Mouse (Mus musculus) forebrain, embryonic 11.5 days (tissue): Measurements from ENCODE around the gene Olfr547. TPM values are rescaled to one million over a fixed set of nuclear protein-coding genes. Genes with fewer than 3 reads are reported as not detected.

Experiments
- ATAC-seq: fragments of 200-750 bp; cut with Nextera tagmentation; replicated peaks from 2 replicates; pipeline ENCODE4 v1.8.0; 2017; ENCODE audit warnings: moderate TSS enrichment; ENCODE audit not compliant: low FRiP score
- DNase-seq: peaks from one replicate; pipeline ENCODE4 v3.0.0-alpha.2; 2017; ENCODE audit warnings: low spot score
- H3K27ac ChIP-seq: fragments of 300-500 bp; sonication (generic); 2 replicates; pipeline ENCODE4 v1.5.1; 2014; ENCODE audit warnings: low read depth, low read length
- H3K27me3 ChIP-seq: fragments of 300-500 bp; sonication (generic); 2 replicates; pipeline ENCODE4 v1.6.1; 2014; ENCODE audit warnings: mild to moderate bottlenecking, low read length, mixed read lengths; ENCODE audit not compliant: control insufficient read depth, insufficient read depth
- H3K36me3 ChIP-seq: fragments of 300-500 bp; sonication (generic); 2 replicates; pipeline ENCODE4 v1.6.1; 2014; ENCODE audit warnings: mild to moderate bottlenecking, low read length, moderate library complexity, mixed read lengths; ENCODE audit not compliant: control insufficient read depth, insufficient read depth
- H3K4me1 ChIP-seq: fragments of 300-500 bp; sonication (generic); replicated peaks from 2 replicates; pipeline ENCODE4 v1.6.1; 2014; ENCODE audit warnings: low read length, mixed read lengths; ENCODE audit not compliant: control insufficient read depth, insufficient read depth
- H3K4me2 ChIP-seq: fragments of 300-500 bp; sonication (generic); 2 replicates; pipeline ENCODE4 v1.6.1; 2014; ENCODE audit warnings: low read depth, mild to moderate bottlenecking, low read length, moderate library complexity, mixed read lengths; ENCODE audit not compliant: severe bottlenecking
- H3K4me3 ChIP-seq: fragments of 300-500 bp; sonication (generic); 2 replicates; pipeline ENCODE4 v1.5.1; 2014; ENCODE audit warnings: low read depth, low read length
- H3K9ac ChIP-seq: fragments of 300-500 bp; sonication (generic); 2 replicates; pipeline ENCODE4 v1.6.1; 2014; ENCODE audit warnings: low read length
- H3K9me3 ChIP-seq: fragments of 300-500 bp; sonication (generic); 2 replicates; pipeline ENCODE4 v1.6.1; 2016; ENCODE audit warnings: low read length, mixed read lengths; ENCODE audit not compliant: control insufficient read depth
- WGBS: fragments of 180-500 bp; shearing (Covaris S2); extraction: QIAGEN DNeasy Blood & Tissue Kit; methylation state at CpG from one replicate; pipeline ENCODE4 v1.1.7; 2014; 5-methylcytosine and 5-hydroxymethylcytosine counted together
- polyA plus RNA-seq: library from polyadenylated mRNA; unstranded; fragments of >200 nt; fragmentation: Nextera tagmentation; extraction: Ambion mirVana; gene quantifications from 2 replicates; pipeline ENCODE4 v1.2.1, GENCODE M21; 2014

Gene Olfr547
- polyA plus RNA-seq, 1 experiment from 2014 or later: not detected

DNA sequence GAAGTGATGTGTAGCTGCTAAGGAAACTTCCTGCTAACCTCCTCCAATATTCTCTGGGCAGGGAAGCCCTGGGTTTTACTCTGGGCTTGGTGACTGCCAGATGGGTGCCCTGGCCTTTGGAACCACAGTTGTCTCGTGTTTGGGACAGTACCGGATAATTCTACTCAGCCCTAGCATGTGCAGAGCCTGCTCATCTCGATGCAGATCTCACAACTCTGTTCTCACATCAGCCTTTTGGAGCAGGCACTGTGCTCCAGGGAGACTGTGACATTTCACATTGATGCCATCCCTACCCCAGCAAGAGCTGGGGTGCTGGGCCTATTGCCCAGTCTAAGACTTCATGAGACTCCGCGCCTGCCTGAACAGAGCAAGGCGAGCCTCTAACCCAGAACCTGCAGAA, 25.9 kb upstream of the Olfr547 start:
- H3K9me3 ChIP-seq: no peaks in the 10 kb centered on the region
- peaks cover under 1% of the 10 kb centered on the region; the same call in 1 of the 2 replicates for H3K27me3 ChIP-seq
- DNase-seq (no peak), ATAC-seq (no peak)
- H3K4me1 ChIP-seq: no peaks in the 10 kb centered on the region
- WGBS: 92% methylated on average over 6 of the region's 6 CpGs
- no peak overlapping the region for H3K9ac ChIP-seq
- H3K4me2 ChIP-seq: no peak overlapping the region
- no peak overlapping the region for H3K27ac ChIP-seq
- no peaks in the 10 kb centered on the region for H3K36me3 ChIP-seq
- H3K4me3 ChIP-seq: no peak overlapping the region

DNA sequence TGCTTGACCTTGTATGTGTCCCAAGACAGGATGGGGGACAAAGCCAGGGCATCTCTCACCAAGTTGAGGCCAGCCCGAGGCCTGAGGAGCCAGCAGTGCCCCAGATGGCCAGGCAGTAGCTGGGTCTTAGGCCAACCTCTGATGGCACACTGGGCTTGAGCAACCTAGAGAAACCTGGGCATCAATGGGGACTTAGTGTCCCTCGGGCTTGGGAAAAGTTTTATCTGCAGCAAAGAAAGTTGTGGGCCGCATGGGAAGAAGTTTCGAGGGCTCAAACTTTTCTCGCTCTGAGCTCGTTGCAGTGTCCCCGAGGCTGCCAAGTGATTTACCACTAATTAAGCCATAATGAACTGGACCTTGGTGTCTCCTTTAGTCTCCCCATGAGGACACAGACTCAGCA, 24.8 kb upstream of the Olfr547 start:
- ATAC-seq: no peak
- Histone ChIP-seq H3K4me2 (no peak overlapping the region), H3K4me3 (no peak overlapping the region), H3K27me3 (peaks cover 4% of the 10 kb centered on the region; the same call in 1 of the 2 replicates), H3K27ac (no peak overlapping the region), H3K4me1 (no peaks in the 10 kb centered on the region), H3K9me3 (no peaks in the 10 kb centered on the region), H3K9ac (no peak overlapping the region), H3K36me3 (no peaks in the 10 kb centered on the region)
- DNase-seq: no peak
- WGBS: 69% methylated on average over 7 of the region's 7 CpGs

DNA sequence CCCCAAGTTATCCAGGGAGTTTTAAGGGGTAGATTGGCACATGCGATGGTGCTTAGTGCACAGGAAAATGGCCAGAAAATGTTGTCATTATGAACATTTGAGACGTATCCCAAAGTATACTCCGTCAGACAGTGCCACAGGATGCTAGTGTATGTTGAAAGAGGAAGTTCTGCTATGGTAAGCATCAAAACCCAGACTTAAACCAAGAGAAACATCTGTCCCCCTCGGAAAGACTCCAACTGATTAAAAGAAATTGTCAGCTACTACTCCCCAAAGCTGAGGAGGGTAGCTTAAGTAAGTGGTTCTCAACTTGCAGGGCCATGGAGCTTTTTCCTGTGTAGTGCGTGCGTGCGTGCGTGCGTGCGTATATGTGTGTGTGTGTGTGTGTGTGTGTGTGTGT, 22.6 kb upstream of the Olfr547 start:
- 91% methylated on average over 10 of the region's 10 CpGs for WGBS
- no peak overlapping the region for H3K4me3 ChIP-seq
- H3K4me2 ChIP-seq: no peak overlapping the region
- H3K4me1 ChIP-seq: no peaks in the 10 kb centered on the region
- no peak overlapping the region for H3K27ac ChIP-seq
- no peak for ATAC-seq
- no peaks in the 10 kb centered on the region for H3K36me3 ChIP-seq
- H3K9me3 ChIP-seq: no peaks in the 10 kb centered on the region
- no peak overlapping the region for H3K9ac ChIP-seq
- DNase-seq: no peak
- peaks cover 4% of the 10 kb centered on the region; the same call in 1 of the 2 replicates for H3K27me3 ChIP-seq

DNA sequence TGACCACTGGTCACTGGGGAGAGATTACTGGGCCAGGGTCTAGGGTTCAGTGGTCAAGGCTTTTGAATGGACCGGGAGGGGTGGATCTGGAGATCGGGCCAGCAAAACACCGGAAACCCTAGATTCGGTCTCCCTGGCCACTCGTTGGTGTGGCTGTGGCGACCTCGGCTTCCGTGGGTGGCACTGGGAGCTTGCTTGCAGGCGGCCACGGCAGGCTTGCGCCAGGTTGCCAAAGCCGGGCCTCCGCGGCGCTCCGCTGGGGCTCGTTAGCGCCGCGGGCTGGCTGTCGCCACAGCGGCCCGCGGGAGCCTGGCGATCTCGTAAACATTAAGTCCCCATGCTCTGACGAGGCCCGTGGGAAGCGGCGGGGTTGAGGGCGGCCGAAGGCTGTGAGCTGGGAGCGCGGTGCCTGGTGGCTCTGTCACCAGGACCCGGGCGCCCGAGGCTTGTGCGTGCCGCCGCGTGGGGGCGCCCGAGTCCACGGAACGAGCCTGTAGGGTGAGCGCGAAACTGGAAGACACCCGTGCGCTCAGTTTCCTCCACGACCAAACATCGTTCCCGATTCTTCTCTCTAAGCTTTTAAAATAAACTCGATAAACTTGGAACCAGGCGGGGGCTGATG, 21.6 kb upstream of the Olfr547 start:
- peak overlapping the region; percentile 69 for H3K9ac ChIP-seq
- H3K4me2 ChIP-seq: peak overlapping the region; percentile 87
- no peaks in the 10 kb centered on the region for H3K36me3 ChIP-seq
- DNase-seq (peak; percentile 93), ATAC-seq (peak; percentile 96)
- under 1% methylated on average over 54 of the region's 54 CpGs for WGBS
- peaks cover 4% of the 10 kb centered on the region; the same call in 1 of the 2 replicates for H3K27me3 ChIP-seq
- no peaks in the 10 kb centered on the region for H3K4me1 ChIP-seq
- peak overlapping the region; percentile 46 for H3K4me3 ChIP-seq
- H3K27ac ChIP-seq: no peak overlapping the region
- H3K9me3 ChIP-seq: no peaks in the 10 kb centered on the region

DNA sequence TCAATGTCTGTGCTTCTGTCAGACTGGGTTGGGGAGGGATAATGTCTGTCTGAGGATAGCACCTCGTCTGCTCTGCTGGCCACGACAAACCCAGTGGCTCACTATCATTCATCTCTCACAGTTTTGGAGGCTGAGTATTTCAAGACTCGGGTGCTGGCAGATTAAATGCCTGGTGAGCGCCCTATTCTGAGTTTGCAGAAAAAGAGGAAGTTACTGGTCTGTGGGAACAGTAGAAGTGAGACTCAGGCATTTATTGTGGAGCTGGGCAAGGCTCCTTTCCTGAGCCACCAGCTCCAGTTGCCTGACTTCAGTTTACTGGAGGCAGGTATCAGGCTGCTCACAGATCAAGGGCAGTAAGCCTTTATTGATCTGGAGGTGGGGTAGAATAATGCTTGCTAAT, 20.4 kb upstream of the Olfr547 start:
- DNase-seq (no peak), ATAC-seq (no peak)
- Histone ChIP-seq H3K9ac (no peak overlapping the region), H3K4me1 (no peaks in the 10 kb centered on the region), H3K27me3 (peaks cover 4% of the 10 kb centered on the region; the same call in 1 of the 2 replicates), H3K9me3 (no peaks in the 10 kb centered on the region), H3K4me2 (no peak overlapping the region), H3K36me3 (no peaks in the 10 kb centered on the region), H3K27ac (no peak overlapping the region), H3K4me3 (no peak overlapping the region)
- 81% methylated on average over 4 of the region's 4 CpGs for WGBS

DNA sequence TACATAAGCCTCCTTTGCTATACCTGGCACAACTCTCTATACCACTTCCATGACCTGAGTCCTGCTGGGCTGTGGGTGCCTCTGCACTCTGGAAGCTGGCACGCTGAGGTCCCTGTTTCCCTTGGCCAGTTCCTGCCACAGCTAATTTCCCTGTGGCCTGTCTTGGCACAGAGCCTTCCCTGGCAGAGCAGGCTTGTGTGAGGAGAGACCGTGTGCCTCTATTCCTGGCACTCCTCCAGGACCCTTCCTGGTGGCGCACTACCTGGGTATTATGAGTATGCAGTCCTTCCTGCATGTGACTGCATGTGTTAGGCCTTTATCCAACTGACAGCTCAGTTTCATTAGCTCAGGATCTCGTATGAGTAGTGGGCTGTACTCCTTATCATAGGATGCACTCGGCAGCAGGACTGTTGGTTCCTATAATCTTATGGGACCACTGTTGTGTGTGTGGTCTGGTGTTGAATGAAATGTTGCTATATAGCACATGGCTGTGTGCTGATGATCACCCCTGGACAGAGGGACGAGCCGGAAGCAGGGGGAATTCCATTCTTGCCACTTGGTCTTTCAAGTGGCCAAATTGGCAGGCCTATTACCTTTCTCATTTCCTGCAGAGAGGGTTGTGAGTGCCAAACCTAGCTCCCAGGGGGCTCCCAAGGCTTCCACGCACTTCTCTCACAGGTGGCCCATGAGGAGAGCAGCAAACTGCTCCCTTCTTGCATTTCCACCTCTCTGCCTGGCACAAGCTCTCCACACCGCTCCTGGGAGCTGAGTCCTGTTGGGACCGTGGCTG, 18.1 kb upstream of the Olfr547 start:
- Histone ChIP-seq H3K9me3 (no peaks in the 10 kb centered on the region), H3K36me3 (no peaks in the 10 kb centered on the region), H3K4me1 (no peaks in the 10 kb centered on the region), H3K9ac (no peak overlapping the region), H3K4me3 (no peak overlapping the region), H3K27me3 (peaks cover 4% of the 10 kb centered on the region; the same call in 1 of the 2 replicates), H3K4me2 (no peak overlapping the region), H3K27ac (no peak overlapping the region)
- WGBS: 89% methylated on average over 10 of the region's 10 CpGs
- DNase-seq (no peak), ATAC-seq (no peak)

DNA sequence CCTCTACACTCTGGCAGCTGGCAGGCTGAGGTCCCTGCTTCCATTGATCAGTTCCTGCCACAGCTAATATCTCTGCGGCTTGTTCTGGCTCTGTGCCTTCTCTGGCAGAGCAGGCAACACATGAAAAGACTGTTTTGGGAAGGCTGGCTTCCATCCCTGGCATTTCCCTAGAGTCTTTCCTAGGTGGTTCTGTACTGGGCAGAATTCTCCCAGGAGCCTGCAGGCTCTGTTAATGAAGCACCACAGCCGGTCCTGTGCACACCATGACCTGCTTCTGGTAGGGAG, 17.6 kb upstream of the Olfr547 start:
- DNase-seq: no peak
- ATAC-seq: no peak
- peaks cover 4% of the 10 kb centered on the region; the same call in 1 of the 2 replicates for H3K27me3 ChIP-seq
- no peak overlapping the region for H3K4me3 ChIP-seq
- H3K9ac ChIP-seq: no peak overlapping the region
- no peaks in the 10 kb centered on the region for H3K4me1 ChIP-seq
- no peaks in the 10 kb centered on the region for H3K9me3 ChIP-seq
- no peak overlapping the region for H3K4me2 ChIP-seq
- no peaks in the 10 kb centered on the region for H3K36me3 ChIP-seq
- no peak overlapping the region for H3K27ac ChIP-seq
- 90% methylated on average over 2 of the region's 2 CpGs for WGBS

DNA sequence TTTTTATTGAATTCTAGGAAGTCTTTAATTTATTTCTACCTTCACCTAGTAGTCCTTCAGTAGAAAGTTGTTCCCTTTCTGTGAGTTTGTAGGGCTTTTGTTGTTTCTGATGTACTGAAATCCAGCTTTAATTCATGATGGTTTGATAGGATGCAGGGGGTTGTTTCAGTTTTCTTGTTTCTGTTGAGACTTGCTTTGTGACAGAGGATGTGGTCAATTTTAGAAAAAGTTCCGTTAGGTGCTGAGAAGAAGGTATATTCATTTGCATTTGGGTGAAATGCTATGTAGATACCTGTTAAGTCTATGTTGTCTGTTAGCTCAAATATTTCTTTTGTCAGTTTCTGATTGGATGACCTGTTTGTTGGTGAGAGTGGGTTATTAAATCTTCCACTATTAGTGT, 5.5 kb upstream of the Olfr547 start:
- ATAC-seq: no peak

DNA sequence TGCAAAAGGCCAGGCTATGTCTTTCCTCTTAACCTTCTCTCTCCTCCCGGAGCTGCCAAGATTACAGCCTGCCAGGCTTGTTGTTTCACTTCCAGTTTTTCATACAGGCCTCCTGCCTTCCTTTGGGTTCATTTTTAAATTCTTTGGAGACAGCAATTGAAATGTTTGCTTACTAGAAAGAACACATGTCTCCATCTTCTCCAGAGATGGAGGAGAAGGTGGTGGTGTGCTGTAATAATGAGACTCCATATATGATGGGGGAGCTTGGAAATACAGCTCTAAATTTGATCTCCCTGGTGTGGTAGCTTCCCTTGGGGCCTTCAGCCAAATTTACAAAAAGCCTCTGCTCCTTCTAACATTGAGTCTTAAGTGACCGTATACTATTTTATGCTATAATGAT, 6.0 kb downstream of the Olfr547 start, which contains the start of gene Olfr548-ps1:
TSS of gene Olfr548-ps1 (plus strand) at position 301 of the 400 bp plus-strand sequence.
- DNase-seq: no peak
- 80% methylated on average over 2 of the region's 2 CpGs for WGBS
- Histone ChIP-seq H3K27ac (no peak within 1 kb of the TSS), H3K4me2 (no peak within 1 kb of the TSS), H3K9ac (no peak within 1 kb of the TSS), H3K27me3 (no peaks in the 10 kb centered on the region), H3K36me3 (no peaks in the 10 kb centered on the region), H3K4me1 (no peaks in the 10 kb centered on the region), H3K9me3 (no peaks in the 10 kb centered on the region), H3K4me3 (no peak within 1 kb of the TSS)
- ATAC-seq: no peak

More for the DNA sequence above, 5.5 kb upstream of the Olfr547 start:
- WGBS: 77% methylated on average over 1 of the region's 1 CpGs
- Histone ChIP-seq H3K27me3 (no peaks in the 10 kb centered on the region), H3K4me3 (no peak overlapping the region), H3K27ac (no peak overlapping the region), H3K9me3 (no peaks in the 10 kb centered on the region), H3K4me1 (no peaks in the 10 kb centered on the region), H3K36me3 (no peaks in the 10 kb centered on the region), H3K4me2 (no peak overlapping the region), H3K9ac (no peak overlapping the region)
- DNase-seq: no peak
